Mouse (Mus musculus) left cerebral cortex, adult 9 months (tissue): ENCODE results near the gene Snx11.
"Not testable (repeated sequence)": the region's sequence is repeated elsewhere in the genome, so short reads cannot be mapped to it uniquely, and the experiment has no call there.

ENCODE experiments used
- DNase-seq, 2 experiments: peaks; one replicate each; pipeline ENCODE4 v3.0.0; 2022; ENCODE audit warnings: low spot score in 2 of 2

The Snx11 gene

DNA sequence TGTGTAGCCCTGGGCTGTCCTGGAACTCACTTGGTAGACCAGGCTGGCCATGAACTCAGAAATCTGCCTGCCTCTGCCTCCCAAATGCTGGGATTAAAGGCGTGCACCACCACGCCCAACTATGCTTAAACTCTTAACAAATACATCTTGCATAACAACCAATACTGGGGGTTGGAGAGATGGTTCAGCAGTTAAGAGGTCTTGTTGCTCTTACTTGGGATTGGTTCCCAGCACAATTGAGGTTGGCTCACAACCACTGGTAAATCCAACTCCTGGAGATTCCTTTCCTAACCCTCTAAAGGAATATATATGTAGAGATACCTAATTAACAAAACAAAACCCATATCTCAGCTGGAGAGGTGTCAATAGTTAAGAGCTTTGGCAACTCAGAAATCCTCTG, 18.7 kb upstream of the Snx11 start:
- no peak for DNase-seq

- no peak for DNase-seq
These were observed 18.1 kb upstream of the Snx11 start for GRCm38 (mm10) chr11:96795491-96795890.

DNA sequence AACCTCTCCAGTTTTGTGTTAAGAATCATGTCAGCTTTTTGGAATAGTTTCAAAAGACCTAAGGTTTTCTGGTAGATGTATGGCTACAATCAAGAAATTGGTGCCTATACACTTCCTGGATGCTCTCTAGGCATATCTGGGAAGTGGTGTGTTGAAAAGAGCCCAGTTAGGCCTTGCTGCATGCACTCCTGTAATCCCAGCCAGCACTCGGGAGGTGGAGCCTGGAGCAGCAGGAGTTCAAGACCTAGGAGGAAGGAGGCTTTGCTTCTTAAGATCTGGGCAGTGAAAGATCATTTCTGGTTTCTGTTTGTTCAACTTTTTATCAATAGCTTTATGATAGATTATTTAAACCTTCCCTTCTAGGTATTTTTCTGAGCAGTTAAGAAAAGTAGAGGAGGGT, 13.3 kb upstream of the Snx11 start:
- DNase-seq: no peak

DNA sequence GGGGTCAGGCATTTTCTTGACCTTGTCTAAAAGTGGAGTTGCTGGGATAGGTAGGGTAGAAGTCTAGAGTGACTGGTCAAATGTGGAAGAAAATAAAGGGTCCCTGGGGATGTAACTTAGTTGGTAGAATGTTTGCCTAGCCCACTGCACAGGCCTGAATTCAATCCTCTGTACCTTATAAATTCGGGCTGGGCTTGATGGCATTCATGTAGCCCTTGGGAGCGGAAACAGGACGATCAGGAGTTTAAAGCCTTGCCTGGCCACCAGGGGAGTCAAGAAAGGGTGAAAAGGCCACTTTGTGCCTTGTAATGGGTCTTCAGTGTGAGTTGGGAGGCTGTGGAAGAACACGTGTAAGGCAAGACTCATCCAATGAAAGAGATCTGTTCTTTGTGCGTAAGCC, 12.6 kb upstream of the Snx11 start:
- DNase-seq: no peak

- DNase-seq: peak; percentile 79 to 91
These were observed 11.8 kb upstream of the Snx11 start, which contains the start of gene Cbx1 for GRCm38 (mm10) chr11:96788871-96789795. TSS of gene Cbx1 (plus strand) at chr11:96789127.

- DNase-seq: no peak
These were observed 9.5 kb upstream of the Snx11 start for GRCm38 (mm10) chr11:96786731-96787450.

GRCm38 (mm10) chr11:96784847-96785246, 7.5 kb upstream of the Snx11 start:
- DNase-seq: peak in 1 of 2 experiments; percentile 59

GRCm38 (mm10) chr11:96781425-96781824, 4.1 kb upstream of the Snx11 start:
- DNase-seq: no peak

DNA sequence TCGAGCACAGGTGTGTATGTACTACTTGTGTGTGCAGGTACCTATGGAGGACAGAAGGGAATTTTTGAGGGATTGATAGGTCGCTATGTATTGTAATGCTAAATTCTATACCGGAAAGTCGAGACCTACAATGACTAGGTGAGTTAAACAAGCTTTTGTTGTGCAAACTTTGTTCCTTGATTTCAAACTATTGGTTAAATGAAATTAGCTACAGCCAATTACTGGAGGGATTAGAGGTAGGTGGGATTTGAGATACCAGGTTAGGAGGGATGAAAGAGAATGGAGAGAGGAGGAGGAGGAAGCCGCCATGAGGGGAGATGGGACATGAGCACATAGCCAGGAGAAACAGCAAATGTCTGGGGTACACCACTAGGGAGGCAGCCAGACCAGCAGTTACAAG, 2.9 kb upstream of the Snx11 start:
- no peak for DNase-seq

DNA sequence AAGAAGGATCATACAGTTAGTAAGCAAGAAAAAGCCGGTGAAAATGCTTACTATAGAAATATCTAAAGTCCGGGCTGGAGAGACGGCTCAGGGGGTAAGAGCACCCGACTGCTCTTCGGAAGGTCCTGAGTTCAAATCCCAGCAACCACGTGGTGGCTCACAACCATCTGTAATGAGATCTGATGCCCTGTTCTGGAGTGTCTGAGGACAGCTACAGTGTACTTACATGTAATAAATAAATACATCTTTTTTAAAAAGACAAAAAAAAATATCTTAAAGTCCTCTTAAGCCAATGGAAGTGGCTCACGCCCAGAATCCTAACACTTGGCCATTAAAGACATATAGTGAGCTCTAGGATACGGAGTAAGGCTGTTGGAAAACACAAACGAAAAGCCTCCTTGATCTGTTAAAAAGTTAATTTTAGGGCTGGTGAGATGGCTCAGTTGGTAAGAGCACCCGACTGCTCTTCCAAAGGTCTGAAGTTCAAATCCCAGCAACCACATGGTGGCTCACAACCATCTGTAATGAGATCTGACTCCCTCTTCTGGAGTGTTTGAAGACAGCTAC, 785 bp upstream of the Snx11 start:
- DNase-seq: not testable (repeated sequence)

- DNase-seq: no peak
These were observed 1.3 kb downstream of the Snx11 start for GRCm38 (mm10) chr11:96776068-96776467.

- no peak for DNase-seq
These were observed 1.7 kb downstream of the Snx11 start for GRCm38 (mm10) chr11:96775665-96776064.

DNA sequence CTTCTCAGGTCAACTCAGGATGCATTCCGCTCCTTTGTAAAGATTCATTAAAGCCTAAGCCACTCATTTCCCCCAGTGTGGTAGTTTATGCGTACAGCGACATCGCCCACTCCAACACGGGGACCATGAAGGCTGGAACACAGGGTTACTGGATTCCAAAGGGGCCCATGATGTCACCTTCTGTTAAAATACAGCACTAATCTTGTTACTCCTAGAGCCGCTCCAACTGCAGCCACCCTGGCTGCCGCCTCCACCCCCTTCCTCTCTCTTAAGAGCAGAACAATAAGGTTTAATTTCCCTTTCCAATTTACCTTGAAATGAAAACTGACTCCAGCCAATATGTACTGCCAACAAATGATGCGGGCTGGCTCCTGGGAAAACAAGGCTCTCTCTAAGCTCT, 2.3 kb downstream of the Snx11 start:
- no peak for DNase-seq

- DNase-seq: no peak
These were observed 2.8 kb downstream of the Snx11 start for GRCm38 (mm10) chr11:96774536-96774935.

GRCm38 (mm10) chr11:96772413-96772812, 4.9 kb downstream of the Snx11 start:
- DNase-seq: no peak

GRCm38 (mm10) chr11:96771274-96771975, 5.9 kb downstream of the Snx11 start:
- DNase-seq: no peak

GRCm38 (mm10) chr11:96768240-96768639, 9.1 kb downstream of the Snx11 start:
- DNase-seq: no peak

- no peak for DNase-seq
These were observed 10.3 kb downstream of the Snx11 start for GRCm38 (mm10) chr11:96767096-96767495.

- no peak for DNase-seq
These were observed 10.8 kb downstream of the Snx11 start for GRCm38 (mm10) chr11:96766555-96766954.

- no peak for DNase-seq
These were observed 11.7 kb downstream of the Snx11 start for GRCm38 (mm10) chr11:96765645-96766044.

DNA sequence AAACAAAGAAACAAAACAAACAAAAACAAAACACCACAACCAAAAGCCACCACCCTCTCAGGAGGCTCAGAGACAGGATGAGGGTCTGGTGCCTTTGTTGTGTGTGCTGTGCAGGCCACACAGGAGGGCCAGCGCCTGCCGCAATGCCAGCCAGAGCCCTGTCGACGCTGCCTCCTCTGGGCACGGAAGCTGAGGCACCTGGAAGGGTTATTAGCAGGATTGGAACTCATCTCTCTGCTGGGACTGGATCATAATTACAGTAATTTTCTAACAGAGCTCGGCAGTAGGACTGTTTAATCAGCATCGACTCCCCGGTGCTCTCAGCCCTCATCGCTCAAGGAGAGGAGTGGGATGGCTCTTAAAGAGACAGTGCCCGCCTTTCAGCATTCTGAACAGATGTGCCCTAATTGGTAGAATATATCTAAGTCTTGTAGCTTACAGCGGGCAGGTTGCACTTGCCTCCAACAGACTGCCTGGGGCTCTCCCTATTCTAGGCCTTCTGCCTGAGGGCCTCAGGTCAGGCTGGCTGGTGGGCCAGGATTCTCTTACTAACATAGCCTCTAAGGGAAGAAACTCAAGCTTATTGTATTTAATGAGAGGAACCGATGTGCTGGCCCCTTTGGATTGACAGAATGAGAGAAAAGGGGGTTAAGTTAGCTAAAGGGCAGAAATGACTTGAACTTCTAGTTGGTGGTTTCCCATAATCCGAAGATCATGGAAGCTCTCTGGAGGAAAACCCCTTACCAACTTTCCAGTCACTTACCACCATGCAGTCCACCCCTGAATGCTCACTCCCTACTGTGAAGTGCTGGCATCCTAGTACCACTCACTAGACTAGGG, 12.6 kb downstream of the Snx11 start:
- DNase-seq: no peak
